Mouse (Mus musculus) liver, embryonic 11.5 days (tissue): ENCODE results near the gene Upk2. TPM values are rescaled to one million over a fixed set of nuclear protein-coding genes. Genes with fewer than 3 reads are reported as not detected.

ENCODE experiments used
- ATAC-seq: fragments of 200-750 bp; cut with Nextera tagmentation; replicated peaks from 2 replicates; pipeline ENCODE4 v1.8.0; 2017; ENCODE audit warnings: moderate number of reproducible peaks, mild to moderate bottlenecking, moderate TSS enrichment, moderate library complexity; ENCODE audit not compliant: low FRiP score
- DNase-seq: peaks from one replicate; pipeline ENCODE4 v3.0.0-alpha.2; 2017; ENCODE audit warnings: low spot score
- H3K27ac ChIP-seq: fragments of 300-500 bp; sonication (generic); 2 replicates; pipeline ENCODE4 v1.5.1; 2014; ENCODE audit warnings: mild to moderate bottlenecking, low read depth, low read length, control low read depth
- H3K27me3 ChIP-seq: fragments of 300-500 bp; sonication (generic); replicated peaks from 2 replicates; pipeline ENCODE4 v1.6.1; 2014; ENCODE audit warnings: low read length, mixed read lengths; ENCODE audit not compliant: control insufficient read depth, insufficient read depth
- H3K36me3 ChIP-seq: fragments of 300-500 bp; sonication (generic); 2 replicates; pipeline ENCODE4 v1.6.1; 2014; ENCODE audit warnings: mild to moderate bottlenecking, low read length, moderate library complexity, mixed read lengths; ENCODE audit not compliant: control insufficient read depth, insufficient read depth
- H3K4me1 ChIP-seq: fragments of 300-500 bp; sonication (generic); replicated peaks from 2 replicates; pipeline ENCODE4 v1.6.1; 2014; ENCODE audit warnings: low read length, mixed read lengths; ENCODE audit not compliant: control insufficient read depth, insufficient read depth
- H3K4me2 ChIP-seq: fragments of 300-500 bp; sonication (generic); 2 replicates; pipeline ENCODE4 v1.6.1; 2014; ENCODE audit warnings: mild to moderate bottlenecking, control low read depth, moderate library complexity
- H3K4me3 ChIP-seq: fragments of 300-500 bp; sonication (generic); 2 replicates; pipeline ENCODE4 v1.5.1; 2014; ENCODE audit warnings: low read depth, low read length, control low read depth
- H3K9ac ChIP-seq: fragments of 300-500 bp; sonication (generic); 2 replicates; pipeline ENCODE4 v1.6.1; 2014; ENCODE audit warnings: low read depth, low read length, control low read depth
- H3K9me3 ChIP-seq: fragments of 300-500 bp; sonication (generic); 2 replicates; pipeline ENCODE4 v1.6.1; 2016; ENCODE audit warnings: low read length, inconsistent platforms, mixed read lengths; ENCODE audit not compliant: control insufficient read depth
- WGBS: fragments of 180-500 bp; shearing (Covaris S2); extraction: QIAGEN DNeasy Blood & Tissue Kit; methylation state at CpG from one replicate; pipeline ENCODE4 v1.1.7; 2014; 5-methylcytosine and 5-hydroxymethylcytosine counted together
- polyA plus RNA-seq: library from polyadenylated mRNA; unstranded; fragments of >200 nt; fragmentation: Nextera tagmentation; extraction: Ambion mirVana; gene quantifications from 2 replicates; pipeline ENCODE4 v1.2.1, GENCODE M21; 2014

Upk2 gene
- polyA plus RNA-seq, 1 experiment from 2014 or later, result not detected

GRCm38 (mm10) chr9:44478959-44479605, 24.3 kb upstream of the Upk2 start:
- WGBS, result under 1% methylated on average over 29 of the region's 29 CpGs
- Histone ChIP-seq H3K9ac (peak overlapping the region; percentile 58), H3K4me2 (peak overlapping the region; percentile 98), H3K9me3 (no peaks in the 10 kb centered on the region), H3K27ac (peak overlapping the region; percentile 89), H3K27me3 (peaks cover 3% of the 10 kb centered on the region; the same call in 1 of the 2 replicates), H3K36me3 (no peaks in the 10 kb centered on the region), H3K4me1 (peaks cover 21% of the 10 kb centered on the region), H3K4me3 (peak overlapping the region; percentile 67)
- DNase-seq (peak; percentile 79), ATAC-seq (peak; percentile 18; the same call in 1 of the 2 replicates)

- Histone ChIP-seq H3K4me2 (peak overlapping the region; percentile 98), H3K27ac (peak overlapping the region; percentile 89), H3K9me3 (no peaks in the 10 kb centered on the region), H3K4me3 (peak overlapping the region; percentile 67), H3K4me1 (peaks cover 15% of the 10 kb centered on the region), H3K36me3 (no peaks in the 10 kb centered on the region), H3K9ac (peak overlapping the region; percentile 58), H3K27me3 (peaks cover 3% of the 10 kb centered on the region; the same call in 1 of the 2 replicates)
- ATAC-seq, result no peak
- WGBS, result under 1% methylated on average over 23 of the region's 27 CpGs
- peak; percentile 79 for DNase-seq
Measured at GRCm38 (mm10) chr9:44478229-44478921, 23.6 kb upstream of the Upk2 start.

DNA sequence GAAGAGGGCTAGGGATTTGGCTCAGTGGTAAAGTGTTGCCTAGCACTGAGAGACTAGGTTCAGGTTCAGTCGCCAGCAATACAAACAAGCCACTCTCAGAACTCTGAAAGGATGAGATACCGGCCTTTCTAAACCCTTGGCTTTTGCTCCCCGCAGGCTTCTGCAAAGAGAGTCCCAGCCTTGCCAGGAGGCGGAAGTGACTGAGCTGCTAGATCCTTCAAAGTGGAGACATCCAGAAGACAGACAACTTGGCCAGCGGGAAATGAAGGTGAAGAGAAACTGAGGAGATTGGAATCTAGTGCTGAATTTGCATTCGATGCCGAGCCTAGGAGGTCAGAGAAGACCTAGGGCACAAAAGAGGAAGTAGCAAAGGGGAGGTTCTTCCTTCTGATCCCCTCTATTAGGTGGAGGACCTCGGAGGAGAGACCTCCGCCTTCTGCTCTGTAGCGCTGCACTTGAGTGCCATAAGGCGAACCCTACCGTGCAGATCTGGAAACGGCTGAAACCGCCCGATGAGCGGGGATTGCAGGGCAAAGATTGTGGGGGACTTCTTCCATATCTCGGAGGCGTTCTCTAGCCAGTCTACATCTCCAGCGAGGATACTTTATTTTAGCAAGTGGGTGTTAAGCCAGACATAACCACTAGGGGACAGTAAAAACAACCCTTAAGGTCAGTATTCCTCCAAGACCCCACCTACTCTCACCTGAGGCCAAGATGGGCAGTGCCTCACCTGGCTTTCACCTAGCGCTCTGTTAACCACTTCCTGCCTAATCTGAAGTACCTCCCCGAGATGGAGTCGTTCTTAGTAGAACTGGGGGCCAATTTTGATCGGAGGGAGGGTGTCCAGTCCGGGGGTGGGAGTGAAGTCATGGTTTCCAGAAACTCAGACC, 22.8 kb upstream of the Upk2 start:
- DNase-seq (no peak), ATAC-seq (0 out of 2 replicates have a peak, but pooled peaks have one; percentile 15)
- no peaks in the 10 kb centered on the region for H3K9me3 ChIP-seq
- peak overlapping the region; percentile 98 for H3K4me2 ChIP-seq
- no peaks in the 10 kb centered on the region for H3K36me3 ChIP-seq
- peak overlapping the region; percentile 67 for H3K4me3 ChIP-seq
- WGBS, result 4% methylated on average over 24 of the region's 24 CpGs
- H3K27me3 ChIP-seq, result peaks cover 3% of the 10 kb centered on the region; the same call in 1 of the 2 replicates
- no peak overlapping the region for H3K27ac ChIP-seq
- H3K9ac ChIP-seq, result peak overlapping the region; percentile 58; the same call in 1 of the 2 replicates
- H3K4me1 ChIP-seq, result peaks cover 15% of the 10 kb centered on the region

DNA sequence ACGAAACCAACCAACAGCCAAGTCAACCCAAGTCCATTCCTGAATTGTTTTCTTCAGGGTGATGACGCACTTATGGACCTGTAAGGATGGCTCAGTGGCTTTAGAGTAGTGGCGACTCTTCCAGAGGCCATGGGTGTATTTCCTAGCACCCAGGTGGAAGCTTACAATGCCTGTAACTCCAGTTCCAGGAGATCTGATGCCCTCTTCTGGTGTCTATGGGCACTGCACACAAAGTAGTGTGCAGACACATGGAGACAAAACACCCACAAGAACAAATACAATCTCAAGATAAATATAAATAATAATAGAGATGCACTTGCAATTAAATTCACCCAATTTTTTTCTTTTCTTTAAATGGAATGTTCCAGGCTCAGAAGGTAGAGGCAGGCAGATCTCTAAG, 21.2 kb upstream of the Upk2 start:
- WGBS, result 89% methylated on average over 3 of the region's 3 CpGs
- Histone ChIP-seq H3K4me1 (peaks cover 12% of the 10 kb centered on the region), H3K36me3 (no peaks in the 10 kb centered on the region), H3K9me3 (no peaks in the 10 kb centered on the region), H3K4me2 (no peak overlapping the region), H3K27me3 (no peaks in the 10 kb centered on the region), H3K27ac (no peak overlapping the region), H3K9ac (no peak overlapping the region), H3K4me3 (no peak overlapping the region)
- DNase-seq, result no peak
- ATAC-seq, result no peak

- DNase-seq (no peak), ATAC-seq (no peak)
- Histone ChIP-seq H3K4me2 (no peak overlapping the region), H3K4me3 (no peak overlapping the region), H3K27me3 (no peaks in the 10 kb centered on the region), H3K27ac (no peak overlapping the region), H3K36me3 (no peaks in the 10 kb centered on the region), H3K4me1 (peaks cover 12% of the 10 kb centered on the region), H3K9ac (no peak overlapping the region), H3K9me3 (no peaks in the 10 kb centered on the region)
- WGBS, result 71% methylated on average over 1 of the region's 1 CpGs
Measured at GRCm38 (mm10) chr9:44474327-44474726, 19.6 kb upstream of the Upk2 start.

- Histone ChIP-seq H3K4me3 (no peak overlapping the region), H3K9me3 (no peaks in the 10 kb centered on the region), H3K4me1 (peaks cover 8% of the 10 kb centered on the region), H3K27me3 (no peaks in the 10 kb centered on the region; the same call in 1 of the 2 replicates), H3K9ac (no peak overlapping the region), H3K4me2 (no peak overlapping the region), H3K27ac (no peak overlapping the region), H3K36me3 (no peaks in the 10 kb centered on the region)
- WGBS, result 53% methylated on average over 3 of the region's 3 CpGs
- ATAC-seq, result no peak
- no peak for DNase-seq
Measured at GRCm38 (mm10) chr9:44473184-44473583, 18.4 kb upstream of the Upk2 start.

GRCm38 (mm10) chr9:44468800-44469199, 14.0 kb upstream of the Upk2 start:
- no peak overlapping the region for H3K9ac ChIP-seq
- no peak overlapping the region for H3K4me3 ChIP-seq
- no peaks in the 10 kb centered on the region for H3K4me1 ChIP-seq
- H3K27me3 ChIP-seq, result no peaks in the 10 kb centered on the region; the same call in 1 of the 2 replicates
- WGBS, result 59% methylated on average over 2 of the region's 2 CpGs
- no peaks in the 10 kb centered on the region for H3K9me3 ChIP-seq
- ATAC-seq, result no peak
- H3K27ac ChIP-seq, result no peak overlapping the region
- DNase-seq, result no peak
- H3K36me3 ChIP-seq, result no peaks in the 10 kb centered on the region
- no peak overlapping the region for H3K4me2 ChIP-seq

GRCm38 (mm10) chr9:44468224-44468623, 13.4 kb upstream of the Upk2 start:
- no peaks in the 10 kb centered on the region for H3K4me1 ChIP-seq

More at GRCm38 (mm10) chr9:44468224-44468623, 13.4 kb upstream of the Upk2 start:
- H3K27ac ChIP-seq, result no peak overlapping the region
- no peak overlapping the region for H3K9ac ChIP-seq
- no peak overlapping the region for H3K4me3 ChIP-seq
- 42% methylated on average over 7 of the region's 7 CpGs for WGBS
- H3K27me3 ChIP-seq, result no peaks in the 10 kb centered on the region; the same call in 1 of the 2 replicates
- no peak for DNase-seq
- no peaks in the 10 kb centered on the region for H3K36me3 ChIP-seq
- H3K9me3 ChIP-seq, result no peaks in the 10 kb centered on the region
- no peak overlapping the region for H3K4me2 ChIP-seq
- ATAC-seq, result no peak
